Mouse (Mus musculus) ES-E14 (cell line): ENCODE data around the gene Sod1. TPM values are rescaled to one million over a fixed set of nuclear protein-coding genes. Genes with fewer than 3 reads are reported as not detected.
"Not testable (repeated sequence)": the region's sequence is repeated elsewhere in the genome, so short reads cannot be mapped to it uniquely, and the experiment has no call there.

Experiments used
- DNase-seq: peaks from one replicate; pipeline ENCODE4 v3.0.0-alpha.2; 2013; ENCODE audit warnings: low read depth, low spot score
- H3K27ac ChIP-seq: 2 replicates; pipeline ENCODE4 v1.5.1; 2012; ENCODE audit warnings: low read depth, mild to moderate bottlenecking, low read length, moderate library complexity, mixed read lengths; ENCODE audit not compliant: poor library complexity, insufficient read depth, severe bottlenecking
- H3K36me3 ChIP-seq: 2 replicates; pipeline ENCODE4 v1.6.1; 2012; ENCODE audit warnings: mild to moderate bottlenecking, low read length, moderate library complexity, mixed read lengths; ENCODE audit not compliant: control insufficient read depth, poor library complexity, insufficient read depth, severe bottlenecking
- H3K4me1 ChIP-seq, 2 experiments: fragments of 150-350 bp in 1 of 2; sonication (generic) in 1 of 2; 2 replicates each; pipeline ENCODE4 v1.6.1; 2012; ENCODE audit warnings: low read length in 2 of 2, mild to moderate bottlenecking in 1 of 2, mixed read lengths in 1 of 2; ENCODE audit not compliant: control insufficient read depth in 2 of 2, insufficient read depth in 2 of 2, poor library complexity in 1 of 2
- H3K4me3 ChIP-seq, 2 experiments: fragments of 150-350 bp in 1 of 2; sonication (generic) in 1 of 2; 2 replicates each; pipeline ENCODE4 v1.5.1; 2012; ENCODE audit warnings: low read length in 2 of 2, low read depth in 1 of 2, mild to moderate bottlenecking in 1 of 2, mixed read lengths in 1 of 2; ENCODE audit not compliant: insufficient read depth in 1 of 2, poor library complexity in 1 of 2, severe bottlenecking in 1 of 2
- H3K9ac ChIP-seq: 2 replicates; pipeline ENCODE4 v1.6.1; 2012; ENCODE audit warnings: low read depth, mild to moderate bottlenecking, low read length, mixed read lengths; ENCODE audit not compliant: poor library complexity, insufficient read depth, severe bottlenecking
- H3K9me3 ChIP-seq: fragments of 150-350 bp; sonication (generic); 2 replicates; pipeline ENCODE4 v1.6.1; 2012; ENCODE audit warnings: low read depth, mild to moderate bottlenecking, low read length; ENCODE audit not compliant: control insufficient read depth, insufficient read depth
- CHD2 ChIP-seq: IDR thresholded peaks from 2 replicates; pipeline ENCODE4 v1.6.1; 2014; ENCODE audit warnings: mild to moderate bottlenecking, low read depth, low read length, inconsistent platforms
- HCFC1 ChIP-seq: IDR thresholded peaks from 2 replicates; pipeline ENCODE4 v1.6.1; 2012; ENCODE audit warnings: low read length, inconsistent platforms, borderline replicate concordance; ENCODE audit not compliant: insufficient read depth
- MAFK ChIP-seq: IDR thresholded peaks from 2 replicates; pipeline ENCODE4 v1.6.1; 2014; ENCODE audit warnings: mild to moderate bottlenecking, low read depth, low read length, inconsistent platforms; ENCODE audit not compliant: insufficient read depth
- ZC3H11A ChIP-seq: IDR thresholded peaks from 2 replicates; pipeline ENCODE4 v1.6.1; 2012; ENCODE audit warnings: low read depth, mild to moderate bottlenecking, inconsistent platforms, low read length, borderline replicate concordance
- ZNF384 ChIP-seq: IDR thresholded peaks from 2 replicates; pipeline ENCODE4 v1.6.1; 2012; ENCODE audit warnings: low read depth, low read length, inconsistent platforms
- in situ Hi-C, 2 experiments: fragments of 600-800 bp; cut with MboI; formaldehyde crosslinking; loops; one replicate each; pipeline ENCODE4 v1.15.1; 2025; ENCODE audit warnings: low sequenced_read_pairs in 2 of 2, inconsistent platforms in 1 of 2; ENCODE audit not compliant: unreplicated experiment in 2 of 2
- total RNA-seq: library from RNA; depleted of rRNA; stranded (reverse); fragments of 300-350 nt; gene quantifications from 2 replicates; pipeline ENCODE4 v1.2.3, GENCODE M21; 2012

Sod1 gene
- total RNA-seq, 1 experiment, result 1,081 TPM

- no peak overlapping the region for H3K9ac ChIP-seq
- DNase-seq, result no peak
- in situ Hi-C loops, result no loop called here
- H3K9me3 ChIP-seq, result no peaks in the 10 kb centered on the region
- no peak overlapping the region for H3K27ac ChIP-seq
- H3K4me1 ChIP-seq, result peaks cover 0 to 7% of the 10 kb centered on the region in 2 experiments; a peak in 2 of 4 replicates
- no peak overlapping the region for H3K4me3 ChIP-seq
- no peaks in the 10 kb centered on the region for H3K36me3 ChIP-seq
- TF ChIP-seq ZNF384 (no peak), ZC3H11A (no peak), HCFC1 (no peak), MAFK (no peak), CHD2 (no peak)
These were observed 6.8 kb upstream of the Sod1 start for GRCm38 (mm10) chr16:90213477-90214339.

GRCm38 (mm10) chr16:90214731-90215565 lies 5.6 kb upstream of the Sod1 start:
- Histone ChIP-seq H3K36me3 (no peaks in the 10 kb centered on the region), H3K27ac (no peak overlapping the region), H3K9ac (no peak overlapping the region), H3K4me1 (peaks cover 0 to 7% of the 10 kb centered on the region in 2 experiments; a peak in 2 of 4 replicates), H3K4me3 (no peak overlapping the region), H3K9me3 (no peaks in the 10 kb centered on the region)
- in situ Hi-C loops, result no loop called here
- DNase-seq, result no peak
- no peak for TF ChIP-seq HCFC1
- no peak for TF ChIP-seq MAFK

GRCm38 (mm10) chr16:90215879-90216278 lies 4.7 kb upstream of the Sod1 start:
- H3K9ac ChIP-seq, H3K36me3 ChIP-seq, H3K9me3 ChIP-seq, H3K4me1 ChIP-seq, in situ Hi-C loops, H3K27ac ChIP-seq, H3K4me3 ChIP-seq, DNase-seq: not testable (repeated sequence)

- in situ Hi-C loops, result no loop called here
- H3K4me1 ChIP-seq, result peaks cover 0 to 7% of the 10 kb centered on the region in 2 experiments; a peak in 2 of 4 replicates
- no peaks in the 10 kb centered on the region for H3K9me3 ChIP-seq
- TF ChIP-seq ZNF384 (no peak), HCFC1 (no peak), ZC3H11A (no peak), CHD2 (no peak), MAFK (no peak)
- H3K27ac ChIP-seq, result no peak overlapping the region
- H3K9ac ChIP-seq, result no peak overlapping the region
- no peaks in the 10 kb centered on the region for H3K36me3 ChIP-seq
- no peak for DNase-seq
- no peak overlapping the region for H3K4me3 ChIP-seq
These were observed 4.1 kb upstream of the Sod1 start for GRCm38 (mm10) chr16:90216414-90216813.
